Mouse (Mus musculus) liver, embryonic 16.5 days (tissue): ENCODE results near the gene Tnrc6c. TPM values are rescaled to one million over a fixed set of nuclear protein-coding genes. Genes with fewer than 3 reads are reported as not detected.
A peak's percentile ranks its signal among the peaks of the same experiment; 100 is the strongest.

Experiments used
- ATAC-seq: fragments of 200-750 bp; cut with Nextera tagmentation; 2 replicates; pipeline ENCODE4 v1.8.0; 2017; ENCODE audit warnings: low read depth, mild to moderate bottlenecking, moderate number of reproducible peaks, moderate library complexity
- H3K27ac ChIP-seq: fragments of 300-500 bp; sonication (generic); 2 replicates; pipeline ENCODE4 v1.5.1; 2014; ENCODE audit warnings: mild to moderate bottlenecking, low read length
- H3K27me3 ChIP-seq: fragments of 300-500 bp; sonication (generic); 2 replicates; pipeline ENCODE4 v1.6.1; 2014; ENCODE audit warnings: low read depth, low read length, mixed read lengths; ENCODE audit not compliant: control insufficient read depth, insufficient read depth
- H3K36me3 ChIP-seq: fragments of 300-500 bp; sonication (generic); 2 replicates; pipeline ENCODE4 v1.6.1; 2014; ENCODE audit warnings: mild to moderate bottlenecking; ENCODE audit not compliant: control insufficient read depth, insufficient read depth
- H3K4me1 ChIP-seq: fragments of 300-500 bp; sonication (generic); 2 replicates; pipeline ENCODE4 v1.6.1; 2014; ENCODE audit warnings: low read depth, low read length, mixed read lengths; ENCODE audit not compliant: control insufficient read depth
- H3K4me2 ChIP-seq: fragments of 300-500 bp; sonication (generic); 2 replicates; pipeline ENCODE4 v1.6.1; 2014; ENCODE audit warnings: low read depth, low read length, mixed read lengths
- H3K4me3 ChIP-seq: fragments of 300-500 bp; sonication (generic); 2 replicates; pipeline ENCODE4 v1.5.1; 2014; ENCODE audit warnings: low read depth, mild to moderate bottlenecking, low read length
- H3K9ac ChIP-seq: fragments of 300-500 bp; sonication (generic); 2 replicates; pipeline ENCODE4 v1.6.1; 2014; ENCODE audit warnings: low read depth, low read length
- H3K9me3 ChIP-seq: fragments of 300-500 bp; sonication (generic); replicated peaks from 2 replicates; pipeline ENCODE4 v1.6.1; 2016; ENCODE audit warnings: low read length; ENCODE audit not compliant: control insufficient read depth
- WGBS: fragments of 180-500 bp; shearing (Covaris S2); extraction: QIAGEN DNeasy Blood & Tissue Kit; methylation state at CpG from one replicate; pipeline ENCODE4 v1.1.7; 2014; ENCODE audit not compliant: insufficient replicate concordance; 5-methylcytosine and 5-hydroxymethylcytosine counted together
- polyA plus RNA-seq: library from polyadenylated mRNA; unstranded; fragments of >200 nt; fragmentation: Nextera tagmentation; extraction: Ambion mirVana; gene quantifications from 2 replicates; pipeline ENCODE4 v1.2.1, GENCODE M21; 2015

The Tnrc6c gene
- polyA plus RNA-seq, 1 experiment from 2014 or later: 2.1 TPM

DNA sequence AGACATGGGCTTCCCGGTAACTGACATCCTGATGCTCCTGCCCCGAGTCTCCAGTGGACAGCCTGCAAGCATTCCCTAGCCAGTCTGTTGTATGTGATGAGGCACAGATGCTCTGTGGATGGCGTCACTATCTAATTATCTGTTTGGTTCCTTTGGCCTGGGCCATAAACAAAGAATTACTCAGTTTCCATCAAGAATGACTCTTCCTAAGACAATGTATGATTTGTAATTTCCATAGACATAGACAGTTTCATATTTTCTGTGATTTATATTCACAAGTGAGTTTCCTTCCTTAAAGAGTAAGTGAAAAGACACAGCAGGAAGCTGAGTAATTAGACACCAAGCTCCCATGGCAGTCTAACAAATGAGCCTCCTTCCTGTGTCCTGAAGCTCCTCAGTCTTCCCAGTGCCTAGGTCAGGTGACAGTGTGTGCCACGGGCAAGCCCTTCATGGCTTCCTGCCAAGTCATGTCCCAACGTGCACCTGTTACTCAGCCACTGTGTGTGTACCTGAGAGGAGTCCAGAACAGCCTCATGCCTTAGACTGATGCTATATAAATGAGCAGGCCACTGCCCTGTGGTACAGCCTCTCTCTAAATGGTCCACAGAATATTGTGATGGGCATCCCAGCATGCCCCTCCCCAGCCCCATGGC, 82.1 kb downstream of the Tnrc6c start:
- WGBS: 57% methylated on average over 5 of the region's 5 CpGs

DNA sequence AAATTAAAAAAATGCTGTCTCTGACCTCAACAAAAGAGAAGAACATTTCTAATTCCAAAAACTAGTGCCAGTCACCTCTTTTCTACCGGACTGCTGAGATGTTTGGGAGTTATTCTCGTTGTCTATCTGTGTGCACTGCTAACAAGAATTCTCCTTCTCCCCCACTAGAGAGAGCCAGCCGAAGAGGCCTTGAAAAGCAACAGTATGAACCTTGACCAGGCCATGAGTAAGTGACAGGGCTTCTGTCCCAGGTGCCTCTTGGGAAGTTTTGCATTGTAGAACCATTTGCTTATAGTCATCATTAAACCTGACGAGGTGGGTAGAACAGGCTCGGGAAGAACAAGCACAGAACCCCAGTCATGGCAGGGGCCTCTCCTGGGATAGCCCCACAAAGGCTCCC, 84.0 kb downstream of the Tnrc6c start:
- ATAC-seq: no peak
- no peaks in the 10 kb centered on the region for H3K4me1 ChIP-seq

More for the DNA sequence above, 82.1 kb downstream of the Tnrc6c start:
- Histone ChIP-seq H3K27me3 (no peaks in the 10 kb centered on the region), H3K36me3 (peaks cover 25% of the 10 kb centered on the region), H3K27ac (no peak overlapping the region), H3K9me3 (no peaks in the 10 kb centered on the region), H3K4me3 (no peak overlapping the region), H3K4me2 (no peak overlapping the region), H3K9ac (no peak overlapping the region), H3K4me1 (no peaks in the 10 kb centered on the region)
- 0 out of 2 replicates have a peak, but pooled peaks have one; percentile 19 for ATAC-seq

DNA sequence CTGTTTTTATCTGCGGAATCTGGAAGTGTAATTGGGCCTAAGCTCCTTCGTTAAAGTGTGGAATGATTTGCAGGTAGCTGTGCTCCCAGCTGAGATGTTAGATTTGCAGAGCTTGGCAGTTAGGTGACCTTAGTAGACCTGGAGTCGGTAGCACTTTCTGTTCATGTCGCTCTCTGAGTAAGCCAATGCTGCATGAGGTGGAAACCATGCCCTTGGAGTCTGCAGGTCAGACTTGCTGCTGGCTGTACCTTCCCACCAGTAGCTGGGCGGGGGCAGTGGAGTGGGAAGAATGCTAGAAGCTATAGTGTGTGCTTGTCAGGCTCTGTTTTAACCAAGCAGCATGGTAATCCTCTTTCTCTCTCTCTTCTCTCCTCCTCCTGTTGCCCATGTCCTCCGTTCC, 87.0 kb downstream of the Tnrc6c start:
- Histone ChIP-seq H3K9me3 (no peaks in the 10 kb centered on the region), H3K9ac (no peak overlapping the region), H3K4me1 (no peaks in the 10 kb centered on the region), H3K4me3 (no peak overlapping the region), H3K27me3 (no peaks in the 10 kb centered on the region), H3K36me3 (peaks cover 41% of the 10 kb centered on the region), H3K27ac (no peak overlapping the region), H3K4me2 (no peak overlapping the region)
- no peak for ATAC-seq
- 81% methylated on average over 6 of the region's 6 CpGs for WGBS

More for the DNA sequence above, 84.0 kb downstream of the Tnrc6c start:
- Histone ChIP-seq H3K9me3 (no peaks in the 10 kb centered on the region), H3K4me3 (no peak overlapping the region), H3K4me2 (no peak overlapping the region), H3K9ac (no peak overlapping the region), H3K27me3 (no peaks in the 10 kb centered on the region), H3K27ac (no peak overlapping the region), H3K36me3 (peaks cover 34% of the 10 kb centered on the region)
- 71% methylated on average over 5 of the region's 5 CpGs for WGBS

DNA sequence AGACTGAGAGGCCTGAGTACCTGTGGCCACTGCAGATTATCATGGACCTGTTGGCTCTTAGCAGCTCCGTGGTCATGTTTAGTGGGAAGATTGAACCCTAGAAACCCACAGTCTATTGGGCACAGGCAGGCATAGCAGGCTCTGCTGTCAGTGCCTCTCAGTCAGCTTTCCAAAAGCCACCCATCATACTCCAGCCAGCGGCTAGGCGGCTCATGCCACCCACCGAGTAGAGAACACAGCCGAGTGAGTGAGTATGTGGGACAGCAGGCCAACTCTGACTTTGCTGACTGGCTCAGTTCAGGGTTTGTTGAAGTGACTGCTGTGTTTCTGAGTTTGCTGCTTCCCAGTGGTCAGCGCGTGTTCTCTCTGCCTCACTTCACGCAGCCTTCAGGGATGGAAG, 88.2 kb downstream of the Tnrc6c start:
- Histone ChIP-seq H3K9me3 (no peaks in the 10 kb centered on the region), H3K36me3 (peaks cover 44% of the 10 kb centered on the region), H3K4me3 (no peak overlapping the region), H3K4me1 (no peaks in the 10 kb centered on the region), H3K27me3 (no peaks in the 10 kb centered on the region), H3K9ac (no peak overlapping the region), H3K27ac (no peak overlapping the region), H3K4me2 (no peak overlapping the region)
- 86% methylated on average over 8 of the region's 8 CpGs for WGBS
- ATAC-seq: no peak

DNA sequence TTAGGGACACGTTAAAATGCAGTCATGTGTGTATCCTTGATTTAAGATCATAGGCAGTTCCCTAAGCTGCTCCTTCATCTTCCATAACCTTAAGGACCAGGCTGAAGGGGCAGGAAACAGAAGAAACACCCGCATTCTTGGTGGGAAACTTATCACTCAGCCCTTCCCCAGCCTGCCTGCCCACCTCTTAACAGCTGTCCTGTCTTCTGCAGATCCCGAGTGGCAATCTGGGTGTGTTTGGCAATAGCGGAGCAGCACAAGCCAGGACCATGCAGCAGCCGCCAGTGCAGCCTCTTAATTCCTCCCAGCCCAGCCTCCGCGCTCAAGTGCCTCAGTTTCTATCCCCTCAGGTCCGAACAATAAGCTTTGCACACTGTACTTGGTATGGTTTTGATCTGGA, 88.6 kb downstream of the Tnrc6c start:
- H3K27me3 ChIP-seq: no peaks in the 10 kb centered on the region
- no peaks in the 10 kb centered on the region for H3K9me3 ChIP-seq
- no peak overlapping the region for H3K27ac ChIP-seq
- 75% methylated on average over 8 of the region's 8 CpGs for WGBS
- no peak overlapping the region for H3K4me2 ChIP-seq
- H3K9ac ChIP-seq: no peak overlapping the region
- ATAC-seq: no peak
- H3K36me3 ChIP-seq: peaks cover 47% of the 10 kb centered on the region
- no peaks in the 10 kb centered on the region for H3K4me1 ChIP-seq
- no peak overlapping the region for H3K4me3 ChIP-seq

GRCm38 (mm10) chr11:117743454-117744030, 89.5 kb downstream of the Tnrc6c start:
- Histone ChIP-seq H3K36me3 (peaks cover 43% of the 10 kb centered on the region), H3K9ac (no peak overlapping the region), H3K27me3 (no peaks in the 10 kb centered on the region), H3K4me3 (no peak overlapping the region), H3K4me1 (no peaks in the 10 kb centered on the region), H3K27ac (no peak overlapping the region), H3K4me2 (no peak overlapping the region), H3K9me3 (no peaks in the 10 kb centered on the region)
- WGBS: 44% methylated on average over 4 of the region's 4 CpGs
- ATAC-seq: no peak; the same call in 1 of the 2 replicates

DNA sequence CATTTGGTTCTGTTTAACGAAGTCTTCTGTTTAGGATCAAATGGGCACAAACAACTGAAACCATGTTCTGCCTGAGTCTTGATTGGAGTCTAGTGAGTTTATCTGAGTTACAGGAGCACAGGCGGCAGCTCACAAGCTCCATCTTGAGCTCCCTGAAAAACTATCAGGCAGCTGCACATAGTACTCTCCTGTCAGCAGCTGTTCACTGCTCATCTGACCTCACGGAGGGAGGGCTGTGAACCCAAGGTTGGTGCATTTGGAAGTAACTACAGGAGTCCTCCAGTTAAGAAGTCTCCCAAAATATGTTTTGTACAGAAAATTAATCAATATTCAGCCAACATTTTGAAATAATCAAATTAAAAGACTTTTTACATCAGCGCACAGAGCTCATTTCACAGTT, 94.5 kb downstream of the Tnrc6c start:
- WGBS: 75% methylated on average over 4 of the region's 4 CpGs
- Histone ChIP-seq H3K4me2 (no peak overlapping the region), H3K4me3 (no peak overlapping the region), H3K9me3 (no peaks in the 10 kb centered on the region), H3K9ac (no peak overlapping the region), H3K27me3 (no peaks in the 10 kb centered on the region), H3K4me1 (no peaks in the 10 kb centered on the region), H3K27ac (no peak overlapping the region), H3K36me3 (peaks cover 28% of the 10 kb centered on the region)
- ATAC-seq: no peak

- H3K36me3 ChIP-seq: peaks cover 30% of the 10 kb centered on the region
- H3K4me3 ChIP-seq: no peak overlapping the region
- H3K4me1 ChIP-seq: no peaks in the 10 kb centered on the region
- H3K9ac ChIP-seq: no peak overlapping the region
- no peak overlapping the region for H3K27ac ChIP-seq
- no peak for ATAC-seq
- WGBS: 90% methylated on average over 10 of the region's 10 CpGs
- H3K4me2 ChIP-seq: no peak overlapping the region
- no peaks in the 10 kb centered on the region for H3K9me3 ChIP-seq
- no peaks in the 10 kb centered on the region for H3K27me3 ChIP-seq
These were observed 95.3 kb downstream of the Tnrc6c start for GRCm38 (mm10) chr11:117749414-117749813.

DNA sequence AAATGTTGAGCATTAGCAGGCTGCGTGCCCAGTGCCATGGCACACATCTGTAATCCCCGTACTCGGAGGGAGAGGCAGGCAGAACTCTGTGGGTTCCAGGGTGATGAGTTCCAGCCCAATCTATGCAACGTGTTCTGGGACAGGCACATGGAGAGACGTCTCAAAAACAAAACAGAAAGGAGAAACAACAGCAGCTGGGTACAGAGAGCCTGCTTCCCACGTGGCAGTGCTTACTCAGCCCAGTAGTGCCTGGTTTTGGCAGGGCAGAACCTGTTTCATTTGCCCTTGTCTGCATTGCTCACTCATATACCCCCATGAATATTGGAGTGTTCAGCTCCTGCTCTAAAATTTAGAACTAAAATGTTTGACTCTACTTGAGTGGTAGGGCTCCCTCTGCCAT, 97.5 kb downstream of the Tnrc6c start:
- no peaks in the 10 kb centered on the region for H3K4me1 ChIP-seq
- no peak overlapping the region for H3K9ac ChIP-seq
- no peak overlapping the region for H3K4me2 ChIP-seq
- H3K27me3 ChIP-seq: no peaks in the 10 kb centered on the region
- 80% methylated on average over 6 of the region's 6 CpGs for WGBS
- ATAC-seq: no peak
- no peak overlapping the region for H3K4me3 ChIP-seq
- H3K9me3 ChIP-seq: no peaks in the 10 kb centered on the region
- peaks cover 36% of the 10 kb centered on the region for H3K36me3 ChIP-seq
- no peak overlapping the region for H3K27ac ChIP-seq
